Mouse (Mus musculus): ENCODE data around the gene Themis.

DNA sequence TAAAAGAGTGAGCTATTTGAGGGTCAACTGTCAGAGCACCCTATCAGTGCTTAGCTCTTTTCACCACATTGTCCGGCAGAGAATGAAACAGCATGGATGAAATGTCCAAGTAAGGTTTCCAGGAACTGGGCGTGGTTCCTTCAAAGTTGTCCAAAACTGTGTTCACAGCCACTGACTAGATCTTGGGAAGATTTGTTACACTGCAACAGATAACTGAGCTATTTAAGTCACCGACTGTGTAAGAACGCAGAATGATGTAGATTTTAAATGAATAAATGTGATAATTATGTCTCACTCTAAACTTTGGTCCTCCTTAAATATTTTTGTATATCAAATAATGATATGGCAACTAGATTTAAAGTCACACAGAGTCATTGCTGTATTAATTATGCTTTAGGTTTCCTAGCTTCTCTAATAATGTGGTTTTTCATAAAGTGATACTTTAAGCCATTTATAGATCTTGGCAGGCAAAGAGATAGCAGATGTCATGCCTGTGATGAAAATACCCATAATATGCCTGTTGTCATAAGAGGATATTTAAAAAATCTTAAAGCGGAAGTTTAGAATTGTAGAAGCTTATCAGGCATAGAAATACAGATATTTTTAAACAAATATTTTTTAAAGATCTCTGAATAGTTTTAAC lies 143.9 kb downstream of the Themis start:
- no peak for TF ChIP-seq GATA1 (IDR thresholded peaks at IDR 0.05; ENCODE audit: low read length)
- TF ChIP-seq TAL1 (IDR thresholded peaks at IDR 0.05; ENCODE audit: low read length) = no peak

Data from erythroblast, embryonic 14.5 days (primary cell).